Mouse (Mus musculus) frontal cortex, postnatal 10 days (tissue): ENCODE measurements at regions not wholly inside any gene's neighbourhood (a gene's known extent, or its start where the extent isn't known, plus 50 kb on each side); places are given as distances from the start of the nearest gene placed in this dataset.

Experiments
- DNase-seq, 2 experiments: peaks; one replicate each; pipeline ENCODE4 v3.0.0; 2022; ENCODE audit warnings: low spot score in 2 of 2, mixed read lengths in 1 of 2

DNA sequence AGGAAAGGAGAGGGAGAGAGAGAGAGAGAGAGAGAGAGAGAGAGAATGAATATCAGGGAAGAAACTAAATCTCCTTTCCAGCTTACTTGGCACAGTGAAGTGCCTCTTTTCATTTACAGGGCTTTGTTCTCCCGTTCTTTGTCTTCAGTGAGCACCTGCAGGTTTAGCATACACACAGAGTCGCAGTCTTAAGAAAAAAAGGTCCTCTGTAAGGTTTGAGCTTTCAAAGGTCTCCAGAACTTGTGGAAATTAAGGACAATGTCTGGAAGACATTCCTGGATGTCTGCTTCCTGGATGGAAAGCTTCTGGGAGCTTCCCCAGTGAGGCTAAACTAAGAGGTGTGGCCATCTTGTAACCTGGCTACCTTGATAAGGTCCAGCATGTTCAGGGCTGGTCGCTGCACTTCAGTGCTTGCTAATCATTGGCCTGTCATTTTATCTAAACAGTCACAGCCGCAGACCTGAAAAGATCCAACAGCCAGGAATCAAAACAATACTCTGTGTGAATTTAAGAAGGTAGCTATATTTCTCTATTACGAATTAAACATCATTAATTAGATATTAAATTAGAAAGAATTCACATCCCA lies 113.1 kb upstream of the Ralgapa2 start:
- DNase-seq: no peak

GRCm38 (mm10) chr2:146626531-146626930 lies 114.4 kb upstream of the Ralgapa2 start:
- no peak for DNase-seq

DNA sequence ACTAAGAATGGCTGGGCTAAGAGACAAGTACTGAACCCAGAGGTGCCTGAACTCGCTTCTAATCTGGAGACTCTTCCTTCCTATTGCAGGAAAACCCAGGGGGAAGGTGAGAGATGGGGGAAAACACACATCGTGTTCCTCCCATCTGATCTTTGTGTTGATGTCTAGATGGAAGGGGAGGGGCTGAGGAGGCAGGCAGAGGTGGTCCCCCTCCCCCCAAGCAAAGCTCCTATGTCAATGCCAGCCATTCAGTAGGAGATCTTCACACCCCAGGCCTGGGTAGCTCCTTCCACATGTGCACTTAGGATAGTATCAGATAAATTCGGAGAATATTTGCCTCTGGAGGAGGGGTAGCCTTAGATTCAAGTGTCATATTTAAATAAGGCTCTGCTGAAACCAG lies 118.0 kb upstream of the Ralgapa2 start:
- DNase-seq: no peak

- no peak for DNase-seq
Observed at GRCm38 (mm10) chr2:146631098-146631497, 119.0 kb upstream of the Ralgapa2 start.

- peak; percentile 23 to 62 for DNase-seq
Observed at GRCm38 (mm10) chr2:146633329-146634070, 121.4 kb upstream of the Ralgapa2 start.

- DNase-seq: no peak
Observed at GRCm38 (mm10) chr2:146637573-146637972, 125.4 kb upstream of the Ralgapa2 start.

DNA sequence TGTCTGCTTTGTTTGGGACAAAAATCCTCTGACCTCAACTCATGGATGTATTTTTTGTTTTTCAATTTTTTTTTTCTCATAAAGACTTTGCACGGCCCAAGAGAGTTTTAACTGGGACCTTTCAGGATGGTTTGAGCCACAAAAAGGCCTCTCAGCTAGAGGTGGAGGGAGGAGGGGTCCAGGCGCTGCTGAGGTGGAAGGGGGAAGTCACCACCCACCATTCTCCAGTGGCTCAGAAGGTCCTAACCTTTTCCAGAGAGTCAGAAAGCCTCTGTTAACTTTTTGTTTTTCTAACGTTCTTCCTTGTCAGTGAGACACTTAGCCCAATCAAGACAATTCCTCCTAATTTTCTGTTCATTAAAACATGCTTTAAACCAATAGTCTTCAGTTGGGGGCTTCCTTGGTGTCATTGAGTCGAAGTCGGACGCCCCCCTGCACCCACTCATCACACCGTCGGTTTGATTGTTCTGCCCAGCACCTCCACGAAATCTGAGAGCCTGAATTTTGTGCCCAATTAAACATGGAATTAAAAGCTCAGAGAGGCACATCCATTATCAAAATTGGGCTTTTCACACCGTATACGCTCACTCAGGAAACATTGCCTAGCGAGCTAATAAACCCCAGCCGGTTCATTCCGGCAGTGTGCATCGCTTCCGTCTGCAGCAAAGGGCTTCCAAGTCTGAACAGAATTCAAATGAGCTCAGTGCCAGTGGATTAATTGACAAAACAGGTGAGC lies 134.3 kb upstream of the Ralgapa2 start:
- no peak for DNase-seq

DNA sequence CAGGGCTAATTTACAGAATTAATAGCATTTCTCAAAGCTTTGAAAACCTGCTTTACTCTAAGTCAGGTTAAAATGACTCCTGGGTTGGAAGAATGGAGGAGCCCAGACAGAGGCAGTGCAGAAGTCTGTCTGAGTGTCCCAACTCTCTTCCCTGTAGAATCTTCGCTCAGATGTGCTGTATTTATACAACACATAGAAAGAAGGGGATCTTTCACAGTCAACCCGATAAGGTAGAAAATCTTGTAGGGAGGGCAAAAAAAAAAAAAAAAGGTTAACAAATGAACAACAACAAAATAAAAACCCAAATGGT lies 134.8 kb upstream of the Ralgapa2 start:
- DNase-seq: no peak

DNA sequence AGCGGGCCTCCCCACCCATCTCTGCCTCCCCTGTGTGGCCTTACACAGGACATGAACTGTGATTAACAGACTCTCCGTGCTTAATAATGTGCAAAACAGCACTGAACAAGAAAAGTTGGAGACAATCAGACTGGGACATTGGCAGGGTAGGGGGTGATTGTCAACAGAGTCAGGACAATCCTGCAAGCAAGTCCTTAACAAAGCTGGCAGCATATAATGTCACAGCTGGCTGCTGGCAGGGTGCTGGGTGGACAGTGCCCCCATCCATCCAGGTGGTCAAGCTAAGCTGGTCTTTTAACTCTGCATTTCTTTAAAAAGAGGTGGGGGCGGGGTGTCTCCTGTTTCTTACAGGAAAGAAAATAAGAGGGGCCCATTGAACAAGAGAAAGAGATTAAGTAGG lies 149.2 kb upstream of the Ralgapa2 start:
- no peak for DNase-seq

GRCm38 (mm10) chr2:146672761-146673160 lies 160.6 kb upstream of the Ralgapa2 start:
- DNase-seq: no peak

- no peak for DNase-seq
Observed at GRCm38 (mm10) chr2:146681979-146682378, 169.8 kb upstream of the Ralgapa2 start.

DNA sequence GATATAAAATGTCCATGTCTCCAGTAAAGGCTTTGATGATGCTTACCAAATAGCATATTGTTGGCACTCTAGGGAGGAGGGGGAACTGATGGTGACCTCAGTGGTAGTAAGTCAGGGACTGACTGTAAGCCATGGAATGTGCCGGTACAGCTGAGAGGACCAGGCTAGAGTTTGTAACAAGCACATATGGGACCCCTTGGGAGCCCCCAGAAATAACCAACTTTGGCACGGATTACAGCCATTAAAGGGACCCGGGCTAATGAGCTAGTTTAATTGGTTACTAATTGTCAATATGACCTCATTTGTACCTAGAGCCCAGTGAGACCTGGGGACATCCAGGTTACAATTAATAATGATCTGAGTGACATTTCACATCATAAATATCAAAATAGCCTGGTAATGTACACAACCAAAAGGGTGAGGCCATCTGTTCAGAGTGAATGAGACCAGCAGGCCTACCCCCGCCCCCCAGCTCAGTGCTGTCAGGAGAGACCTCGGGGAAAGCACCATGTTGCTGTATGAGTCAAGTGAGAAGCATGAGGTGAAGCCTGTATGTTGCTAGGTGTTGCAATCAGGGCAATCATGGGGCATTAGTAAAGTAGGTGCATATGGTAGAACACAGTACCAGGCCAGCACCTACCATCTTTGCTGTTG lies 169.7 kb upstream of the Kiz start:
- no peak for DNase-seq

DNA sequence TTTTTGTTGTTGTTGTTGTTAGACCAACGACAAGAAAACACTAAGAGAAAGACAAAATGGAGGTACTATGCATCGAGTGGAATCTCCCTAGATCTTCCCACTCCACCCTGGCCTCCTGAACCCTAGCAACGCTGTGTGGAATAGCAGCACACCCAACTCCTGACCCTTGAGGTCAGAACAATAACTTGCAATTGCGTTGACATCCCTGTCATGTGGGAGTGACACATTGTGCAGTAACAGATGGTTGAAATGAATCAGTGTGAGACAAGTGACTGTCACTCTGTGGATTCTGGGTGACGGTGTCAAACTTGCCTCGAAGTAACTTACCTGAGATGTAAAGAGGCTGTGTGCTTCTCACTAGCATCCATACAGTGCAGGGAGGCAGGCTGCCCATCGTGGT lies 167.1 kb upstream of the Kiz start:
- DNase-seq: no peak

DNA sequence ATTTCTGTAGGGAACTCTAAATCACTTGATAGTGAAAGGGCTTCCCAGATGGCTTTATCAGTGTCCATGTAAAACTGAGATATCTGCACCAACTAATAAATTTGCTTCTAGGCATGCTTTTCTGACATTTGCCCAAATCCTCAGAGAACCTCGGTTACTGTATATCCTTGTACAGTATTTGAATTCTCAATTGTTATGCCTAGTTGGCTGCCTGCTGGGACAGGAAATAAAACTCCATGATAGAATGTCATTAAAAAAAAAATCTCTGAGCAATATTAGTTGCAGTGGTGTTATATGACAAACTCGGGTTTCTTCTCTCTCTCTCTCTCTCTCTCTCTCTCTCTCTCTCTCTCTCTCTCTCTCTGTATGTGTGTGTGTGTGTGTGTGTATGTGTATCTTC lies 162.2 kb upstream of the Kiz start:
- DNase-seq: no peak

- no peak for DNase-seq
Observed at GRCm38 (mm10) chr2:146694041-146694440, 161.6 kb upstream of the Kiz start.

- no peak for DNase-seq
Observed at GRCm38 (mm10) chr2:146696277-146696676, 159.4 kb upstream of the Kiz start.

DNA sequence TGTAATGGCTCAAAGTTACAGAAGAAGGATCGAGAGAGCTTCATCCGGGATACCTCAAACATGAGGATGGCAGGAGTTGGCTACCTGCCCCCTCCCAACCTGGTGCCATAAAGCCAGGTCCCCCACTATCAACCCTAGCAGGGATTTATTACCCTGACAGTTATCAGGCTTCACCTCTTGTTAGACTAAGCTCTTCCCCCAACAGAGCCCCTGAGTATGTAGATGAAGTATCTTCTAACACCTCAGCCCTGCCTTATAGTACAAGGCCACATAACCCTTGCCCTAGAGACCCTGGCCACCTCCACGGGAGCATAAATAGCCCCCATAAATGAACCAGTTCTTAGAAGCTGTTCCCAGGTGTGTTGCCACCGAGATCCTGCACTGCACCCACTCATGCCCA lies 158.9 kb upstream of the Kiz start:
- DNase-seq: no peak

- peak; percentile 25 to 29 for DNase-seq
Observed at GRCm38 (mm10) chr2:146710676-146711075, 145.0 kb upstream of the Kiz start.

GRCm38 (mm10) chr2:146721184-146721715 lies 134.4 kb upstream of the Kiz start:
- no peak for DNase-seq

GRCm38 (mm10) chr2:146722351-146723025 lies 133.2 kb upstream of the Kiz start:
- no peak for DNase-seq

DNA sequence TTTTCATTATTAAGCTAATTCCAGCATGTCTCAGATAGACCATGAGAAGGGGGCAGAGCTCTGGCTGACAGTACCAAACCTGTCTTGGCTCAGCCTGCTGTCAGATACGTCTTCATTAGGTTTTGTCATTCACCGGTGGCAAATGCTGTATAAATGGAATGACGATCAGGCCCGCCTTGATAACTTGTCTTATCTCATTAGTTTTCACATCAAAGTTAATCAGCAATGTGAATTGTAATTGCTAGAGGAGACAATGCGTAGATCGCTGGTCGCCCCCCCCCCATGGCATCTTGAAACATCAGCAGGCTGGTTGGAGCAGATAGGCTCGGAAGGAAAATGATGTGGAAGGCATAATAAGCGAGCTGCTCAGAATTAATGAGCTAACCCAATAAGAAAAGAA lies 132.5 kb upstream of the Kiz start:
- DNase-seq: no peak

DNA sequence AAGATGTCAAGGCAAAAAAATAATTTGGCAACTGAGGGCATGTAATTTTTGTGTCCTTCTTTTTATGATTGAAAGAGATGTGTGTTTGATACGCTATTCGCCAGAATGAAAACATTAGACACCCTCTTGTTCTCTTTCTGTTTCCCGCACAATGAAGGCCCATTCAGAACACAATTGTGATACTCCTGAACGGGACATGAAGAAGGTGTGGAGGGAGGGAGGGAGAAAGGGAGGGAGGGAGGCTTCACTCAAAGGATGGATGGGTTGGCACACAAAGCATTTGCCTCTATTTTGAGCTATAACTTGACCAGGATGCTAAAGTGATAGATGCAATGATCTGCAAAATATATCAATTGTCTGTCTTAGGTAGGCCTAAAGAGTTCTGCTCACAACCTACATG lies 132.0 kb upstream of the Kiz start:
- DNase-seq: no peak
